Mouse (Mus musculus) frontal cortex, postnatal 25 days (tissue): Measurements from ENCODE around the gene Zfp710.
"Not testable (repeated sequence)": the region's sequence is repeated elsewhere in the genome, so short reads cannot be mapped to it uniquely, and the experiment has no call there.

Experiments
- DNase-seq, 2 experiments: peaks; one replicate each; pipeline ENCODE4 v3.0.0; 2022; ENCODE audit warnings: low spot score in 2 of 2

The Zfp710 gene

GRCm38 (mm10) chr7:80024521-80025390, at the start of gene Zfp710:
Gene Zfp710 (plus strand): TSS chr7:80024814.
- peak; percentile 31 to 60 for DNase-seq

GRCm38 (mm10) chr7:79975316-79975715, 49.3 kb upstream of the Zfp710 start:
- no peak for DNase-seq

GRCm38 (mm10) chr7:79986717-79987116, 37.9 kb upstream of the Zfp710 start:
- DNase-seq = no peak

GRCm38 (mm10) chr7:79987745-79988144, 36.9 kb upstream of the Zfp710 start:
- DNase-seq = no peak

GRCm38 (mm10) chr7:79988466-79988865, 36.1 kb upstream of the Zfp710 start:
- DNase-seq = not testable (repeated sequence)

- DNase-seq = no peak
These were observed 30.1 kb upstream of the Zfp710 start for GRCm38 (mm10) chr7:79994476-79994875.

- no peak for DNase-seq
These were observed 26.9 kb upstream of the Zfp710 start for GRCm38 (mm10) chr7:79997761-79998160.

GRCm38 (mm10) chr7:80002353-80003055, 22.1 kb upstream of the Zfp710 start:
- no peak for DNase-seq

- no peak for DNase-seq
These were observed 19.6 kb upstream of the Zfp710 start for GRCm38 (mm10) chr7:80004776-80005554.

GRCm38 (mm10) chr7:80010680-80011079, 13.9 kb upstream of the Zfp710 start:
- DNase-seq = no peak

GRCm38 (mm10) chr7:80011470-80011869, 13.1 kb upstream of the Zfp710 start:
- no peak for DNase-seq

- no peak for DNase-seq
These were observed 10.6 kb upstream of the Zfp710 start for GRCm38 (mm10) chr7:80013884-80014550.

GRCm38 (mm10) chr7:80014826-80015755, 9.5 kb upstream of the Zfp710 start:
- DNase-seq = no peak

GRCm38 (mm10) chr7:80018506-80019452, 5.8 kb upstream of the Zfp710 start:
- DNase-seq = no peak

GRCm38 (mm10) chr7:80023621-80024435, 786 bp upstream of the Zfp710 start:
- DNase-seq = no peak

- no peak for DNase-seq
These were observed 940 bp downstream of the Zfp710 start for GRCm38 (mm10) chr7:80025391-80026117.

- peak in 1 of 2 experiments; percentile 28 for DNase-seq
These were observed 1.7 kb downstream of the Zfp710 start for GRCm38 (mm10) chr7:80026118-80026989.
